ENCODE assay signal across 8 mouse cellular contexts in genomic region chr10:20361542-20362449, GRCm38 (mm10). TPM values are rescaled to one million over a fixed set of nuclear protein-coding genes. Genes with fewer than 3 reads are reported as not detected.
A peak's percentile ranks its signal among the peaks of the same experiment; 100 is the strongest.
DNase-seq lines count a peak whose midpoint lies in the region; ATAC-seq lines count a peak whose summit lies in the region.

No protein-coding gene starts in this region.

- no peak overlapping the region for H3K4me2 ChIP-seq in hindbrain, embryonic 15.5 days

- H3K9me3 ChIP-seq in hindbrain, embryonic 15.5 days, result no peaks in the 10 kb centered on the region

- H3K36me3 ChIP-seq in hindbrain, embryonic 15.5 days, result no peaks in the 10 kb centered on the region

- H3K9ac ChIP-seq in hindbrain, embryonic 15.5 days, result no peak overlapping the region

- peak; percentile 71; the same call in 1 of the 2 replicates for ATAC-seq in hindbrain, embryonic 15.5 days (ENCODE audit: low FRiP score, low read depth)

- intact Hi-C loops in heart, postnatal 36 days (cut with DNase I), result loop anchor here (2.0 to 5.0 kb wide), 4 partner anchors 69 to 605 kb away; no protein-coding TSS in a partner anchor

- DNase-seq in heart, adult 11 months, result peak; percentile 83
- DNase-seq in heart, postnatal 36 days, result no peak
- peak; percentile 24 for DNase-seq in thymus, postnatal 4 days
- no peak for DNase-seq in thymus, postnatal 25 days
- DNase-seq in retina, adult 2 months (ENCODE audit: low read depth, low spot score), result peak; percentile 3
- DNase-seq in adrenal gland, postnatal 25 days, result no peak
- DNase-seq in adrenal gland, adult 2 months, result no peak

- H3K4me1 ChIP-seq in hindbrain, embryonic 15.5 days (replicated peaks), result no peaks in the 10 kb centered on the region

- H3K27ac ChIP-seq in hindbrain, embryonic 15.5 days (replicated peaks), result no peak overlapping the region

- 63% methylated on average over 10 of the region's 10 CpGs for WGBS in hindbrain, embryonic 15.5 days

- H3K27me3 ChIP-seq in hindbrain, embryonic 15.5 days, result no peaks in the 10 kb centered on the region

- no peak overlapping the region for H3K4me3 ChIP-seq in hindbrain, embryonic 15.5 days

RNA-seq across cellular contexts. Expression of gene Mtfr2, which starts 14.2 kb away (rescaled TPM):
- under 1 TPM; 0.14 to 0.31 TPM for total RNA-seq in heart, postnatal 36 days (2021)
- 0.52 and 0.83 TPM in 2 replicates for polyA plus RNA-seq in hindbrain, embryonic 15.5 days (2015; fragmentation: Nextera tagmentation; extraction: Ambion mirVana)
- total RNA-seq in adrenal gland, postnatal 25 days (2021), result 1.1 and 1.7 TPM in 2 replicates
- total RNA-seq in adrenal gland, adult 2 months (2021), result 1 to 10 TPM in 1 of 2 experiments, under 1 TPM in 1; 0.66 to 1.4 TPM
- 0.19 and 0.26 TPM in 2 replicates for polyA plus RNA-seq in adrenal gland, adult 2 months (2012; rRNA removed)

RNA-seq across cellular contexts. Expression of gene Bclaf1, which starts 49.5 kb away (rescaled TPM):
- 10 to 100 TPM; 59.5 to 64.9 TPM for total RNA-seq in heart, postnatal 36 days (2021)
- 102 and 108 TPM in 2 replicates for polyA plus RNA-seq in hindbrain, embryonic 15.5 days (2015; fragmentation: Nextera tagmentation; extraction: Ambion mirVana)
- total RNA-seq in adrenal gland, postnatal 25 days (2021), result 125 and 137 TPM in 2 replicates
- total RNA-seq in adrenal gland, adult 2 months (2021), result 100 to 1,000 TPM in 1 of 2 experiments, 10 to 100 TPM in 1; 80.7 to 129 TPM
- 4.2 and 6.4 TPM in 2 replicates for polyA plus RNA-seq in adrenal gland, adult 2 months (2012; rRNA removed)

Comparison
In these comparisons a context has a peak if more than half of its experiments do, and no peak if none do; other contexts are left out.
1. DNase-seq: peak in heart, adult 11 months (single experiment), thymus, postnatal 4 days (single experiment) and retina, adult 2 months (single experiment); none in heart, postnatal 36 days (0 of 2), thymus, postnatal 25 days (single experiment), adrenal gland, postnatal 25 days (single experiment) and adrenal gland, adult 2 months (single experiment).